Mouse (Mus musculus): ENCODE results near the gene Vmn2r35.
"Not testable (repeated sequence)": the region's sequence is repeated elsewhere in the genome, so short reads cannot be mapped to it uniquely, and the experiment has no call there.

Gene Vmn2r35

DNA sequence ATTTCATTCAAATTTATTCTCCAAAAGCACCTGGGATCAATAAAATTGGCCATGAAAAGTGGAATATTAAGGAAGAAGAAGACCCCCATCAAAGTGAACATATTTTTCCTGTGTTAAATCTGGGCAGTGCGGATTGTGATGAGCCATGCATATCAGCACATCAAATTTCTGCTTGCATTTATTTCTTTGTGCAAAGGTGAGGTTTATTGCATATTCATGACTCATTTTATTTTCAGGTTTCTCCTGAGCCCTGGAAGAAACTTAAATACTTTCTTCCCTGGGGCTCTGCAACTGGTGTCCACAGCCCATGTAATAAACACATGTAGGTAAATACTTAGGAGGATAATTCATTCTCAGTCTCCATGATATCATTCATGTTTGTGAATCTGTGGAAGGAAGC is at the start of gene Vmn2r35:
Vmn2r35 (minus strand) TSS at position 101 of the 400 bp plus-strand sequence.
- not testable (repeated sequence) for DNase-seq (ENCODE audit: low spot score)

DNA sequence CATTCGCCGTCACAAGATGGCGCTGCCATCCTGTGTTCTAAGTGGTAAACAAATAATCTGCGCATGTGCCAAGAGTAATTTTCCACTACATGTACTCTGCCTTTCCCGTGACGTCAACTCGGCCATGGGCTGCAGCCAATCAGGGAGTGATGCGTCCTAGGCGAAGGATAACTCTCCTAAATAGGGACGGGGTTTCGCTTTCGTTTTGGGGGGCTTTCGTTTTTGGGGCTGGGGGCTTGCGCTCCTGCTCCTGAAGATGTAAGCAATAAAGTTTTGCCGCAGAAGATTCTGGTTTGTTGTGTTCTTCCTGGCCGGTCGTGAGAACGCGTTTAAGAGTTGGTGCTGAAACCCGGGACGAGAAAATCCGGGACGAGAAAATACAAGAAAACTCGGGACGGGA is 25.5 kb downstream of the Vmn2r35 start:
- DNase-seq (ENCODE audit: low spot score) = not testable (repeated sequence)

Measured in ovary, adult 18-20 months (tissue).